Mouse (Mus musculus) natural killer cell, adult 2 months (primary cell): Measurements from ENCODE around the gene Ccdc110.

Experiments
- DNase-seq, 2 experiments: peaks; one replicate each; pipeline ENCODE4 v3.0.0; 2022; ENCODE audit warnings: low spot score in 2 of 2

Ccdc110 gene

GRCm38 (mm10) chr8:45975837-45976468 is 41.5 kb downstream of the Ccdc110 start:
- DNase-seq = no peak

DNA sequence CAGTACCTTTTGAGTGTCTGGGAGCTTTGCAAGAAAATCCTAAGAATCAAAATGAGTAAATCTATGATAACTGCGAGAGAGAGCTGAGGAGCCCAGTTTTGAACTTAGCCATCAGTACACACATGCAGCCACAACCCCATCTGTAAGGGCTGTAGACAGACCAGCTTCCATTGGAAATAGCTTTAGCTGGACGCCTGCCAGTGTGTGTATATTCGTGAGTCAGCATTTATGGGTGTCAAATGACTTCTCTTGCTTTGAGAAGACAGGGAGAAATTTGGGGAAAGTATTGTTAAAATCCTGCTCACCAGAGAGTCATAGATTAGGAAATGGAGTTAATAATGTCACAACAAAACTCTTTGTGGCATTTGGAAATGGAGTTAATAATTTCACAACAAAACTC is 52.2 kb downstream of the Ccdc110 start:
- no peak for DNase-seq

GRCm38 (mm10) chr8:45988189-45988588 is 53.8 kb downstream of the Ccdc110 start:
- no peak for DNase-seq

GRCm38 (mm10) chr8:45990631-45991310 is 56.4 kb downstream of the Ccdc110 start:
- DNase-seq = no peak
